Mouse (Mus musculus) ES-Bruce4 (cell line): ENCODE data around the gene Timm44. TPM values are rescaled to one million over a fixed set of nuclear protein-coding genes. Genes with fewer than 3 reads are reported as not detected.
A peak's percentile ranks its signal among the peaks of the same experiment; 100 is the strongest.

Experiments
- H3K27ac ChIP-seq: 2 replicates; pipeline ENCODE4 v1.5.1; 2012; ENCODE audit warnings: low read length, inconsistent platforms; ENCODE audit not compliant: insufficient read depth
- H3K27me3 ChIP-seq: 2 replicates; pipeline ENCODE4 v1.6.1; 2012; ENCODE audit warnings: mild to moderate bottlenecking, low read length, inconsistent platforms; ENCODE audit not compliant: control insufficient read depth, poor library complexity, insufficient read depth, severe bottlenecking
- H3K36me3 ChIP-seq: 2 replicates; pipeline ENCODE4 v1.6.1; 2012; ENCODE audit warnings: inconsistent platforms, mild to moderate bottlenecking, low read length, moderate library complexity; ENCODE audit not compliant: control insufficient read depth, poor library complexity, insufficient read depth, severe bottlenecking
- H3K4me1 ChIP-seq: one replicate; pipeline ENCODE4 v1.8.1; 2011; ENCODE audit warnings: low read length; ENCODE audit not compliant: control insufficient read depth, insufficient read depth
- H3K4me3 ChIP-seq: 2 replicates; pipeline ENCODE4 v1.5.1; 2011; ENCODE audit warnings: low read depth, mild to moderate bottlenecking, low read length
- H3K9ac ChIP-seq: 2 replicates; pipeline ENCODE4 v1.6.1; 2012; ENCODE audit warnings: low read depth, mild to moderate bottlenecking, inconsistent platforms; ENCODE audit not compliant: poor library complexity, severe bottlenecking
- H3K9me3 ChIP-seq: replicated peaks from 2 replicates; pipeline ENCODE4 v1.6.1; 2012; ENCODE audit warnings: mild to moderate bottlenecking, low read length, inconsistent platforms; ENCODE audit not compliant: control insufficient read depth, poor library complexity, insufficient read depth, severe bottlenecking
- CTCF ChIP-seq: IDR thresholded peaks from one replicate; pipeline ENCODE4 v1.8.1; 2011; ENCODE audit warnings: low read depth, low read length
- EP300 ChIP-seq: IDR thresholded peaks from 2 replicates; pipeline ENCODE4 v1.6.1; 2011; ENCODE audit warnings: low read depth, low read length; ENCODE audit not compliant: insufficient read depth
- POLR2A ChIP-seq: IDR thresholded peaks from one replicate; pipeline ENCODE4 v1.8.1; 2011; ENCODE audit warnings: low read length; ENCODE audit not compliant: insufficient read depth
- polyA plus RNA-seq: library from polyadenylated mRNA; stranded (reverse); fragments of >200 nt; gene quantifications from 2 replicates; pipeline ENCODE4 v1.2.4, GENCODE M21; 2011; ENCODE audit warnings: low read depth; ENCODE audit not compliant: missing spikeins, insufficient read depth, insufficient read length

Timm44 gene
- 99.1 and 103 TPM in 2 replicates for polyA plus RNA-seq

DNA sequence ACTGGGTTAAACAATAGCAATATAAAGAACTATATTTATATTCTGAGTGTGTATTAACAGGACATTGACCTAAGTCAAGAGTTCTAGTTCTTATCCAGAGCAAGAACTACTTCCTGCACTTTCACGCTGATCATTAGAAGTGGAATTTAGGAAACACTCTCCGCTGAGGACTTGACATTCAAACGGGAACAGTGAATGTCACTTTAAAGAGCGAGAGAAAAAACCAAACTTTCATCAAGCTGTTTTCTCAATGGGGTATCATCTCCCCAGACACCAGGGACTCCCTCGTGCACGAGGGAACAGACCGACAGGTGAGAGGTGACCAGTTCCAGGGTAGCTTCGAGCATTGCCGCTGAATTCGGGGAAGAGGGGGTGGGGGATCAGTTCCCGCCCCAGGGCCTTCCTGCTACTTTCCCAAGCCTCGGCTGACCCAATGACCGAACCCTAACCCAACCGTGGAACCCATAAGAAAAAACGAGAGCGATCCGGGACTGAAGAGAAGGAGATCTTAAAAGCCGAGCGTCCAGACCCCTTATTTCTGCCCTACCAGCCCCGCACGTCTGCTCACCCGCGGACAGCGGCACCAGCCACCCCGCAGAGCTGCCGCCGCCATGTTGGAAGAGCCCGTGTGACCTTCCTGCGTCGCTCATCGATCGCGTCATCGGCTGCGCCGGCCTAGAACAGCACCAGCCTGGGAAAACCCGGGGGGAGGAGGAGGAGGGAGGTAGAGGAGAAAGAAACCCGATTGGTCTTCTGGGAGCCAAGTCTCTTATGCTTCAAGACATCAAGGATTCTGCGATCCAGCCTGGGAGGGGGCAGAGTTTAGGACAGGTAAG, at the start of gene Timm44:
Gene Timm44, minus strand, starts transcription at position 639 of the 836 bp plus-strand sequence.
- Histone ChIP-seq H3K27ac (peak within 1 kb of the TSS; percentile 74), H3K4me1 (no peaks in the 10 kb centered on the region), H3K9ac (peak within 1 kb of the TSS; percentile 90)

DNA sequence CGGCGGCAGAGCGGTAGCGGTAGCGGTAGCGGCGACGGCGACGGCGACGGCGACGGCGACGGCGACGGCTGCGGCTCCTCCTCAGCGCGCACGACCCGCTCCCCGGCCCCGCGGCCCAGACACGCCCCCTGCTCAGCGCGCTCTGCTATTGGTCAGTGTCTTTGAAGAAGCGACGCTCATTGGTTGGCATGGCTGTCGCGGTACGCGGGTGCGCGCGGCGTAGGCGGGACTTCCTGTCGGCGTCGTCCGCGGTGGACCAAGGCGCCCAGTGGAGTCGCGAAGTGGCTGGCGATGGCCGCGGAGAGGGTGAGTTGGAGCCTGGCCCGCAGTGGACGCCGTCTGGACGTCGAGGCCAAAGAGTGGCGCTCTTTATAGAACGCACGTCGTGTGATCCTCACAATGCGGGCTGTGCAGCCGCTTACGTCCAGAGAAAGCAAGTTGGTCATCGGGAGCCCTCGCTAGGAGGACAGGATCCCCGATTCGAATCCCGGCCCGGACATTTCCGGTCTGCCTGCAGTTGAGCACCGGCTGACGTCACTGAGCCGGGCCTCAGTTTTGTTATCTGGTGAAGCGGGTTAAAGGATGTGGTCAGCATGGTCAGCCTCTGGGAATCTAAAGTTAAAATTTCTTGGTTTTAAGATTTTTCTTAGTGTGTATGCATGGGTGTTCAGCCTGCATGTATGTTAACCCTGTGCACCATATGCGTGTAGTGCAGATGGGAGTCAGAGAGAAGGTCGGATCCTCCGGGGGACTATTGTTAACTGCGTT, 49.5 kb upstream of the Timm44 start, which contains the start of the genes Ccl25 and Elavl1:
Gene Ccl25, plus strand, starts transcription at position 228 of the 768 bp plus-strand sequence.
Gene Elavl1, minus strand, starts transcription at position 431 of the 768 bp plus-strand sequence.
- Histone ChIP-seq H3K4me1 (no peaks in the 10 kb centered on the region), H3K27ac (peak within 1 kb of the TSS; percentile 20), H3K4me3 (peak within 1 kb of the TSS; percentile 92), H3K9me3 (no peaks in the 10 kb centered on the region), H3K27me3 (no peaks in the 10 kb centered on the region), H3K9ac (peak within 1 kb of the TSS; percentile 99), H3K36me3 (peaks cover 47% of the 10 kb centered on the region)
- TF ChIP-seq CTCF (no peak), POLR2A (peak; percentile 55)

More for the DNA sequence above, at the start of gene Timm44:
- Histone ChIP-seq H3K4me3 (peak within 1 kb of the TSS; percentile 99), H3K27me3 (no peaks in the 10 kb centered on the region), H3K36me3 (peaks cover 26% of the 10 kb centered on the region), H3K9me3 (no peaks in the 10 kb centered on the region)
- TF ChIP-seq CTCF (no peak), POLR2A (no peak), EP300 (0 out of 2 replicates have a peak, but pooled peaks have one; percentile 52)

DNA sequence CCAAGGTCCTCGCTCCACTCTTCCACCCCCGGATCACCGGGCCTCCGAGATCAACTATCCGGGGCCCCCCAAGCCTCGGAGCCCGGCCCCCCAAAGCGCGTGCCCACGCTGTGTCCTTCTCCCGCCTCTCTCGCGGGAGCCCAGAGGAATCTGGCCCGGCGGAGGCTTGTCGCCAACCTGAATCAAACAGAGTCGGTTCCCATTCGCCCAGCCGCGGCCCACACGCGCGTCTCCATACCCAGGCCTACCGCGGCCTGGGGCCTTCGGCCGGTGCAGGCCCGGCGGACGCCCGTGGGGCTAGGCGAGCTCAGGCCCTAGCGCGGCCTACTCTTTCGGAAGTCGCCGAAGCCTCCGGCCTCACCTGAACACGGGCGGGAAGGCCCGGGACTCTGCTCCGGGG, 48.8 kb upstream of the Timm44 start:
- peak overlapping the region; percentile 12; the same call in 1 of the 2 replicates for H3K27ac ChIP-seq

DNA sequence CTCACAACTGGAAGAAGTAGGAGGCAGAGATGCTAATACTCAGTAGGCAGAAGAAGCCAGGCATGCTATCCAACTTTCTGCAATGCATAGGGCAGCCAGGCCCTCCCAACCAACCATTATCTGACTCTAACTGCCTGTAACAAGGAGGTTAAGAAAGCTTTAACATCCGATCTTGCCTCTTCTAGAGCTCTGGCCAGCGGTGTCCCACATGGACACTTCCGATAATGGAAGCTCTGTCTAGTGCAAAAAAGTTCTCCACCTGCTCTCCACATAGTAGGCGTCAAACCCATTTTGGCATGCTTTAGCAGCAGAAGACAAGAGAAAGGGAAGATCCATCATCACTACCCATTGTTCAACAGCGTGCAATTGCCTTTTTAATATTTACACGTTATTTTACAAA, 48.2 kb upstream of the Timm44 start:
- H3K4me1 ChIP-seq, result no peaks in the 10 kb centered on the region
- H3K27me3 ChIP-seq, result no peaks in the 10 kb centered on the region
- peak overlapping the region; percentile 92 for H3K4me3 ChIP-seq
- peaks cover 47% of the 10 kb centered on the region for H3K36me3 ChIP-seq
- H3K9ac ChIP-seq, result peak overlapping the region; percentile 99
- TF ChIP-seq POLR2A (no peak), EP300 (no peak), CTCF (no peak)
- no peaks in the 10 kb centered on the region for H3K9me3 ChIP-seq
- H3K27ac ChIP-seq, result peak overlapping the region; percentile 20; the same call in 1 of the 2 replicates

More for the DNA sequence above, 48.8 kb upstream of the Timm44 start:
- no peaks in the 10 kb centered on the region for H3K27me3 ChIP-seq
- peaks cover 47% of the 10 kb centered on the region for H3K36me3 ChIP-seq
- peak overlapping the region; percentile 99 for H3K9ac ChIP-seq
- no peaks in the 10 kb centered on the region for H3K4me1 ChIP-seq
- TF ChIP-seq EP300 (no peak), CTCF (no peak), POLR2A (no peak)
- no peaks in the 10 kb centered on the region for H3K9me3 ChIP-seq
- peak overlapping the region; percentile 92 for H3K4me3 ChIP-seq

DNA sequence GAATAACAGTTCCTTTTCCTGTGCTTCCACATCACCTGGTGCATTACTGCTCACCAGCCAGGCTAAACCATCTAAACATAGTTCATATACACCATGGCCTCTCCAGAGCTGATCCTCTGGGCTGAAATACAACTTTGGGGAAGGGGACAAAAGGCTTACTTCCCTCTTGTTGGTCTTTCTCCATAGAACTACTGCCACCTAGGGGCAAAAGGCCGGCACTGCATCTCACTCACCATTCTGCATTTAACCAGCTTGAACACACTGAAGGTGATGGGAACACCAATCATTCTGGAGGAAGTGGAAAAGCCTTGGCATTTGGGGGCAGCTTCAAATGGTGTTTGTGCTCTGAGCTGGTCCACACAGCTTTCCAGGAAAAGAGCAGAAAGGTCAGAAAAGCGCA, 46.8 kb upstream of the Timm44 start:
- H3K4me3 ChIP-seq, result no peak overlapping the region

More for the DNA sequence above, 46.8 kb upstream of the Timm44 start:
- Histone ChIP-seq H3K4me1 (no peaks in the 10 kb centered on the region), H3K9me3 (no peaks in the 10 kb centered on the region), H3K36me3 (peaks cover 38% of the 10 kb centered on the region), H3K9ac (no peak overlapping the region), H3K27ac (no peak overlapping the region), H3K27me3 (no peaks in the 10 kb centered on the region)
- TF ChIP-seq POLR2A (no peak), CTCF (peak; percentile 29), EP300 (no peak)
